Mouse (Mus musculus): ENCODE measurements around the gene Degs2.

GRCm38 (mm10) chr12:108672908-108673307 is 29.2 kb downstream of the Degs2 start:
- TF ChIP-seq CTCF (IDR thresholded peaks at IDR 0.05; ENCODE audit: control insufficient read depth, insufficient read depth, insufficient replicate concordance, low read depth, low read length), result no peak
- TF ChIP-seq POLR2A (IDR thresholded peaks at IDR 0.05; ENCODE audit: control insufficient read depth, low read depth, low read length), result no peak

Measured in testis, adult 2 months (tissue).